In the genomic region with DNA sequence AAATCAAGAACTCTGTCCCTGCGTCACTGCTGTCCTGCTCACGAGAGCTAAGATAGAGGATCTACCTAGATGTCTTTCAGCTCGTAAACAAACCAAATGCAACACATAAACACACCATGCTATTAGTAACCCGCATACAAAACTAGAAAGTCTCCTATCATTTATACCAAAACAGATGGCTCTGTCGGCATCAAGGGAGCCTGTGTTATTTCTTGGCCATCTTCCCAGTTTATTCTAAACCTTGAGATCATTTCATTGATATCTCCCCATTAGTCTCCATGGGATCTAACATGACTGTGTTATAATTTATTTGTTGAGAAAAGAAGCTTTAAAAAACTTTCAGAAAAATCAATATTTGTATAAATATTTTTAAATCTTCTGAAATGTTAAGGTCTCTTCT, we compare ENCODE assay signal across 20 mouse cellular contexts. TPM values are rescaled to one million over a fixed set of nuclear protein-coding genes. Genes with fewer than 3 reads are reported as not detected.
A peak's percentile ranks its signal among the peaks of the same experiment; 100 is the strongest.
DNase-seq lines count a peak whose midpoint lies in the region; ATAC-seq and TF ChIP-seq lines count a peak whose summit lies in the region.
"Had no signal": no experiment of that assay in that cellular context is flagged by ENCODE, and none has a peak within 500 bp of the region (broad histone marks: within the 10 kb centered on the region; RNA-seq: fewer than 3 reads in every experiment).

No protein-coding gene starts in this region.

- H3K27me3 ChIP-seq in forebrain, embryonic 13.5 days: no peaks in the 10 kb centered on the region
- no peaks in the 10 kb centered on the region for H3K27me3 ChIP-seq in forebrain, embryonic 12.5 days
- H3K27me3 ChIP-seq in hindbrain, embryonic 14.5 days (ENCODE audit: control insufficient read depth, insufficient read depth, low read length): no peaks in the 10 kb centered on the region
- H3K27me3 ChIP-seq in hindbrain, embryonic 11.5 days (ENCODE audit: control insufficient read depth, insufficient read depth, low read length): no peaks in the 10 kb centered on the region
- H3K27me3 ChIP-seq in midbrain, postnatal 0 days (ENCODE audit: insufficient read depth, low read length): no peaks in the 10 kb centered on the region
- no peaks in the 10 kb centered on the region for H3K27me3 ChIP-seq in midbrain, embryonic 11.5 days (ENCODE audit: control insufficient read depth, insufficient read depth, low read length)
- H3K27me3 ChIP-seq: embryonic facial prominence, embryonic 13.5 days; heart, embryonic 12.5 days had no signal

- H3K36me3 ChIP-seq in forebrain, embryonic 13.5 days (ENCODE audit: poor library complexity, severe bottlenecking): peaks cover 16% of the 10 kb centered on the region
- H3K36me3 ChIP-seq in forebrain, embryonic 12.5 days (replicated peaks): peaks cover 15% of the 10 kb centered on the region
- H3K36me3 ChIP-seq in hindbrain, embryonic 14.5 days (replicated peaks; ENCODE audit: control insufficient read depth, insufficient read depth): peaks cover 28% of the 10 kb centered on the region
- no peaks in the 10 kb centered on the region for H3K36me3 ChIP-seq in hindbrain, embryonic 11.5 days (ENCODE audit: control insufficient read depth, insufficient read depth, low read length)
- H3K36me3 ChIP-seq in midbrain, postnatal 0 days (ENCODE audit: insufficient read depth, low read length): peaks cover 3% of the 10 kb centered on the region; the same call in 1 of the 2 replicates
- H3K36me3 ChIP-seq in midbrain, embryonic 11.5 days (ENCODE audit: control insufficient read depth, insufficient read depth, low read length): no peaks in the 10 kb centered on the region

- ATAC-seq in forebrain, embryonic 13.5 days: peak; percentile 32; the same call in 1 of the 2 replicates
- no peak for ATAC-seq in forebrain, embryonic 12.5 days (ENCODE audit: low FRiP score)
- no peak for ATAC-seq in hindbrain, embryonic 14.5 days (ENCODE audit: low FRiP score)
- ATAC-seq in hindbrain, embryonic 11.5 days (ENCODE audit: low FRiP score): no peak
- no peak for ATAC-seq in midbrain, postnatal 0 days (ENCODE audit: low FRiP score)
- no peak for ATAC-seq in midbrain, embryonic 11.5 days (ENCODE audit: low FRiP score)
- ATAC-seq in megakaryocyte-erythroid progenitor cell, adult 5-6 weeks (replicated peaks; ENCODE audit: low FRiP score, low TSS enrichment, poor library complexity, severe bottlenecking): peak; percentile 36
- ATAC-seq in erythroblast, adult 5-6 weeks (replicated peaks; ENCODE audit: low FRiP score, poor library complexity, severe bottlenecking): no peak
- ATAC-seq: inflammation-experienced regulatory T-cells, adult 6 months; intestine, postnatal 0 days had no signal

- no peak overlapping the region for H3K4me3 ChIP-seq in forebrain, embryonic 13.5 days
- no peak overlapping the region for H3K4me3 ChIP-seq in forebrain, embryonic 12.5 days (replicated peaks)
- H3K4me3 ChIP-seq in hindbrain, embryonic 14.5 days (replicated peaks; ENCODE audit: low read length): no peak overlapping the region
- no peak overlapping the region for H3K4me3 ChIP-seq in hindbrain, embryonic 11.5 days (ENCODE audit: low read depth, low read length)
- H3K4me3 ChIP-seq in midbrain, postnatal 0 days (ENCODE audit: low read depth, low read length): no peak overlapping the region
- no peak overlapping the region for H3K4me3 ChIP-seq in midbrain, embryonic 11.5 days (ENCODE audit: low read depth, low read length)
- H3K4me3 ChIP-seq: embryonic facial prominence, embryonic 13.5 days; heart, embryonic 12.5 days; hindbrain, embryonic 10.5 days had no signal

- no peak overlapping the region for H3K9ac ChIP-seq in forebrain, embryonic 13.5 days
- H3K9ac ChIP-seq in forebrain, embryonic 12.5 days: no peak overlapping the region
- H3K9ac ChIP-seq in hindbrain, embryonic 14.5 days: no peak overlapping the region
- no peak overlapping the region for H3K9ac ChIP-seq in hindbrain, embryonic 11.5 days (ENCODE audit: low read depth, low read length)
- no peak overlapping the region for H3K9ac ChIP-seq in midbrain, postnatal 0 days (replicated peaks; ENCODE audit: low read length, poor library complexity, severe bottlenecking)
- H3K9ac ChIP-seq in midbrain, embryonic 11.5 days (ENCODE audit: low read length): no peak overlapping the region
- H3K9ac ChIP-seq: embryonic facial prominence, embryonic 13.5 days; heart, embryonic 12.5 days had no signal

- DNase-seq in hindbrain, embryonic 14.5 days (ENCODE audit: low spot score): peak; percentile 48
- no peak for DNase-seq in hindbrain, embryonic 11.5 days (ENCODE audit: low spot score)
- peak; percentile 49 for DNase-seq in midbrain, postnatal 0 days (ENCODE audit: low spot score)
- no peak for DNase-seq in midbrain, embryonic 11.5 days (ENCODE audit: low spot score, missing footprints)
- DNase-seq: adrenal gland, adult 2 months; adrenal gland, postnatal 25 days; cerebellum, adult 11 months; cerebellum, adult 9-11 months; cerebellum, postnatal 36 days; gastrocnemius, postnatal 14 days; kidney, adult 8-10 months had no signal

- H3K4me2 ChIP-seq in forebrain, embryonic 13.5 days: no peak overlapping the region
- H3K4me2 ChIP-seq in forebrain, embryonic 12.5 days: no peak overlapping the region
- no peak overlapping the region for H3K4me2 ChIP-seq in hindbrain, embryonic 14.5 days (replicated peaks)
- H3K4me2 ChIP-seq in hindbrain, embryonic 11.5 days (replicated peaks; ENCODE audit: low read depth, low read length): no peak overlapping the region
- H3K4me2 ChIP-seq in midbrain, postnatal 0 days (ENCODE audit: low read depth, low read length, poor library complexity, severe bottlenecking): no peak overlapping the region
- no peak overlapping the region for H3K4me2 ChIP-seq in midbrain, embryonic 11.5 days
- H3K4me2 ChIP-seq: embryonic facial prominence, embryonic 13.5 days; heart, embryonic 12.5 days had no signal

- WGBS in forebrain, embryonic 13.5 days: 80% methylated on average over 5 of the region's 5 CpGs
- 91% methylated on average over 5 of the region's 5 CpGs for WGBS in forebrain, embryonic 12.5 days
- WGBS in hindbrain, embryonic 14.5 days: 76% methylated on average over 5 of the region's 5 CpGs
- WGBS in hindbrain, embryonic 11.5 days: 95% methylated on average over 5 of the region's 5 CpGs
- WGBS in midbrain, postnatal 0 days: 76% methylated on average over 5 of the region's 5 CpGs
- WGBS in midbrain, embryonic 11.5 days: 96% methylated on average over 5 of the region's 5 CpGs

- 0 out of 2 replicates have a peak, but pooled peaks cover 4% of the 10 kb centered on the region for H3K4me1 ChIP-seq in forebrain, embryonic 13.5 days
- no peaks in the 10 kb centered on the region for H3K4me1 ChIP-seq in forebrain, embryonic 12.5 days
- H3K4me1 ChIP-seq in hindbrain, embryonic 14.5 days (replicated peaks; ENCODE audit: control insufficient read depth, insufficient read depth, low read length): no peaks in the 10 kb centered on the region
- no peaks in the 10 kb centered on the region for H3K4me1 ChIP-seq in hindbrain, embryonic 11.5 days (replicated peaks; ENCODE audit: control insufficient read depth, insufficient read depth, low read length)
- H3K4me1 ChIP-seq in midbrain, postnatal 0 days (ENCODE audit: insufficient read depth, low read length): no peaks in the 10 kb centered on the region
- no peaks in the 10 kb centered on the region for H3K4me1 ChIP-seq in midbrain, embryonic 11.5 days (ENCODE audit: control insufficient read depth, insufficient read depth, low read length)
- H3K4me1 ChIP-seq: heart, embryonic 12.5 days had no signal

- H3K9me3 ChIP-seq in forebrain, embryonic 13.5 days (replicated peaks): no peaks in the 10 kb centered on the region
- H3K9me3 ChIP-seq in forebrain, embryonic 12.5 days: no peaks in the 10 kb centered on the region
- no peaks in the 10 kb centered on the region for H3K9me3 ChIP-seq in hindbrain, embryonic 14.5 days (ENCODE audit: control insufficient read depth, low read length)
- H3K9me3 ChIP-seq in hindbrain, embryonic 11.5 days (ENCODE audit: control insufficient read depth, low read length): no peaks in the 10 kb centered on the region
- H3K9me3 ChIP-seq in midbrain, postnatal 0 days (ENCODE audit: low read length): no peaks in the 10 kb centered on the region
- H3K9me3 ChIP-seq in midbrain, embryonic 11.5 days (ENCODE audit: control insufficient read depth, low read length): no peaks in the 10 kb centered on the region
- H3K9me3 ChIP-seq: embryonic facial prominence, embryonic 13.5 days; heart, embryonic 12.5 days; hindbrain, embryonic 10.5 days had no signal

- TF ChIP-seq CTCF in midbrain, postnatal 0 days (IDR thresholded peaks at IDR 0.05): no peak

- peak overlapping the region; percentile 40; the same call in 1 of the 2 replicates for H3K27ac ChIP-seq in forebrain, embryonic 13.5 days
- no peak overlapping the region for H3K27ac ChIP-seq in forebrain, embryonic 12.5 days
- no peak overlapping the region for H3K27ac ChIP-seq in hindbrain, embryonic 14.5 days
- no peak overlapping the region for H3K27ac ChIP-seq in hindbrain, embryonic 11.5 days (ENCODE audit: low read depth, low read length)
- H3K27ac ChIP-seq in midbrain, postnatal 0 days (ENCODE audit: low read depth, low read length): no peak overlapping the region
- no peak overlapping the region for H3K27ac ChIP-seq in midbrain, embryonic 11.5 days (ENCODE audit: low read depth, low read length)
- H3K27ac ChIP-seq: embryonic facial prominence, embryonic 13.5 days; hindbrain, embryonic 10.5 days had no signal

RNA-seq across cellular contexts. Expression of gene Uap1, which starts 19.0 kb away (rescaled TPM):
- 51.6 and 52.4 TPM in 2 replicates for polyA plus RNA-seq in forebrain, embryonic 13.5 days (2015; fragmentation: Nextera tagmentation; extraction: Ambion mirVana)
- 59.0 and 60.5 TPM in 2 replicates for polyA plus RNA-seq in forebrain, embryonic 12.5 days (2016; fragmentation: Nextera tagmentation; extraction: Ambion mirVana)
- 63.8 and 71.3 TPM in 2 replicates for polyA plus RNA-seq in hindbrain, embryonic 14.5 days (2014; fragmentation: Nextera tagmentation; extraction: Ambion mirVana)
- polyA plus RNA-seq in hindbrain, embryonic 11.5 days (2014; fragmentation: Nextera tagmentation; extraction: Ambion mirVana): 67.2 and 69.2 TPM in 2 replicates
- total RNA-seq in midbrain, postnatal 0 days (2014; rRNA removed): 38.6 and 52.8 TPM in 2 replicates
- 55.8 and 59.0 TPM in 2 replicates for polyA plus RNA-seq in midbrain, postnatal 0 days (2015; fragmentation: Nextera tagmentation; extraction: Ambion mirVana)
- 61.7 and 67.7 TPM in 2 replicates for polyA plus RNA-seq in midbrain, embryonic 11.5 days (2014; fragmentation: Nextera tagmentation; extraction: Ambion mirVana)
- total RNA-seq in megakaryocyte-erythroid progenitor cell, adult 5-6 weeks (2014; fragmentation: Nextera tagmentation): 76.7 and 79.4 TPM in 2 replicates
- total RNA-seq in megakaryocyte-erythroid progenitor cell, adult 5-6 weeks (2017): 86.8 and 184 TPM in 2 replicates
- 29.2 and 31.1 TPM in 2 replicates for total RNA-seq in erythroblast, adult 5-6 weeks (2015; ENCODE audit: low replicate concordance)
- total RNA-seq in erythroblast, adult 5-6 weeks (2017; ENCODE audit: low replicate concordance): 14.8 and 20.4 TPM in 2 replicates

RNA-seq across cellular contexts. Expression of gene Ddr2, which starts 45.2 kb away (rescaled TPM):
- polyA plus RNA-seq in forebrain, embryonic 13.5 days (2015; fragmentation: Nextera tagmentation; extraction: Ambion mirVana): 5.3 and 5.9 TPM in 2 replicates
- 15.2 and 22.0 TPM in 2 replicates for polyA plus RNA-seq in forebrain, embryonic 12.5 days (2016; fragmentation: Nextera tagmentation; extraction: Ambion mirVana)
- 8.8 and 9.0 TPM in 2 replicates for polyA plus RNA-seq in hindbrain, embryonic 14.5 days (2014; fragmentation: Nextera tagmentation; extraction: Ambion mirVana)
- polyA plus RNA-seq in hindbrain, embryonic 11.5 days (2014; fragmentation: Nextera tagmentation; extraction: Ambion mirVana): 31.2 and 32.0 TPM in 2 replicates
- total RNA-seq in midbrain, postnatal 0 days (2014; rRNA removed): 8.2 and 9.8 TPM in 2 replicates
- 7.4 and 8.0 TPM in 2 replicates for polyA plus RNA-seq in midbrain, postnatal 0 days (2015; fragmentation: Nextera tagmentation; extraction: Ambion mirVana)
- polyA plus RNA-seq in midbrain, embryonic 11.5 days (2014; fragmentation: Nextera tagmentation; extraction: Ambion mirVana): 21.6 and 23.1 TPM in 2 replicates
- not detected in 2 replicates for total RNA-seq in megakaryocyte-erythroid progenitor cell, adult 5-6 weeks (2014; fragmentation: Nextera tagmentation)
- total RNA-seq in megakaryocyte-erythroid progenitor cell, adult 5-6 weeks (2017): not detected in 2 replicates
- not detected in 2 replicates for total RNA-seq in erythroblast, adult 5-6 weeks (2015; ENCODE audit: low replicate concordance)
- total RNA-seq in erythroblast, adult 5-6 weeks (2017; ENCODE audit: low replicate concordance): 0.60 TPM in 1 of 2 replicates, not detected in the other

RNA-seq across cellular contexts. Expression of gene Uhmk1, which starts 59.4 kb away (rescaled TPM):
- polyA plus RNA-seq in forebrain, embryonic 13.5 days (2015; fragmentation: Nextera tagmentation; extraction: Ambion mirVana): 6.1 and 6.9 TPM in 2 replicates
- polyA plus RNA-seq in forebrain, embryonic 12.5 days (2016; fragmentation: Nextera tagmentation; extraction: Ambion mirVana): 14.3 and 14.8 TPM in 2 replicates
- polyA plus RNA-seq in hindbrain, embryonic 14.5 days (2014; fragmentation: Nextera tagmentation; extraction: Ambion mirVana): 14.4 and 17.2 TPM in 2 replicates
- 13.6 and 16.4 TPM in 2 replicates for polyA plus RNA-seq in hindbrain, embryonic 11.5 days (2014; fragmentation: Nextera tagmentation; extraction: Ambion mirVana)
- total RNA-seq in midbrain, postnatal 0 days (2014; rRNA removed): 46.4 and 57.3 TPM in 2 replicates
- 7.2 and 8.2 TPM in 2 replicates for polyA plus RNA-seq in midbrain, postnatal 0 days (2015; fragmentation: Nextera tagmentation; extraction: Ambion mirVana)
- polyA plus RNA-seq in midbrain, embryonic 11.5 days (2014; fragmentation: Nextera tagmentation; extraction: Ambion mirVana): 16.3 and 17.4 TPM in 2 replicates
- total RNA-seq in megakaryocyte-erythroid progenitor cell, adult 5-6 weeks (2014; fragmentation: Nextera tagmentation): 35.4 and 48.3 TPM in 2 replicates
- 55.7 and 57.4 TPM in 2 replicates for total RNA-seq in megakaryocyte-erythroid progenitor cell, adult 5-6 weeks (2017)
- total RNA-seq in erythroblast, adult 5-6 weeks (2015; ENCODE audit: low replicate concordance): 18.8 and 22.4 TPM in 2 replicates
- 26.6 and 34.4 TPM in 2 replicates for total RNA-seq in erythroblast, adult 5-6 weeks (2017; ENCODE audit: low replicate concordance)

Comparison
In these comparisons a context has a peak if more than half of its experiments do, and no peak if none do; other contexts are left out.
1. ATAC-seq: peak in forebrain, embryonic 13.5 days (single experiment) and megakaryocyte-erythroid progenitor cell, adult 5-6 weeks (single experiment); none in forebrain, embryonic 12.5 days (single experiment), hindbrain, embryonic 14.5 days (single experiment), hindbrain, embryonic 11.5 days (single experiment), midbrain, postnatal 0 days (single experiment), midbrain, embryonic 11.5 days (single experiment) and erythroblast, adult 5-6 weeks (single experiment).
2. DNase-seq: peak in hindbrain, embryonic 14.5 days (single experiment) and midbrain, postnatal 0 days (single experiment); none in hindbrain, embryonic 11.5 days (single experiment) and midbrain, embryonic 11.5 days (single experiment).